Mouse (Mus musculus) hindbrain, postnatal 0 days (tissue): ENCODE measurements at regions not wholly inside any gene's neighbourhood (a gene's known extent, or its start where the extent isn't known, plus 50 kb on each side); places are given as distances from the start of the nearest gene placed in this dataset.
A peak's percentile ranks its signal among the peaks of the same experiment; 100 is the strongest.
"Not testable (repeated sequence)": the region's sequence is repeated elsewhere in the genome, so short reads cannot be mapped to it uniquely, and the experiment has no call there.

Experiments
- ATAC-seq: fragments of 200-750 bp; cut with Nextera tagmentation; 2 replicates; pipeline ENCODE4 v1.8.0; 2017; ENCODE audit warnings: mild to moderate bottlenecking, moderate TSS enrichment, moderate library complexity
- DNase-seq: peaks from one replicate; pipeline ENCODE4 v3.0.0-alpha.2; 2015; ENCODE audit warnings: low spot score
- H3K27ac ChIP-seq: fragments of 300-500 bp; sonication (generic); 2 replicates; pipeline ENCODE4 v1.5.1; 2014; ENCODE audit warnings: mild to moderate bottlenecking
- H3K27me3 ChIP-seq: fragments of 300-500 bp; sonication (generic); 2 replicates; pipeline ENCODE4 v1.6.1; 2014; ENCODE audit warnings: low read length, mixed read lengths; ENCODE audit not compliant: insufficient read depth
- H3K36me3 ChIP-seq: fragments of 300-500 bp; sonication (generic); 2 replicates; pipeline ENCODE4 v1.6.1; 2014; ENCODE audit warnings: low read length, mixed read lengths; ENCODE audit not compliant: insufficient read depth
- H3K4me1 ChIP-seq: fragments of 300-500 bp; sonication (generic); 2 replicates; pipeline ENCODE4 v1.6.1; 2014; ENCODE audit warnings: antibody characterized with exemption, low read length, mixed read lengths; ENCODE audit not compliant: insufficient read depth
- H3K4me2 ChIP-seq: fragments of 300-500 bp; sonication (generic); 2 replicates; pipeline ENCODE4 v1.6.1; 2014; ENCODE audit warnings: low read depth, mild to moderate bottlenecking, low read length, moderate library complexity, mixed read lengths
- H3K4me3 ChIP-seq: fragments of 300-500 bp; sonication (generic); 2 replicates; pipeline ENCODE4 v1.5.1; 2014; ENCODE audit warnings: low read length
- H3K9ac ChIP-seq: fragments of 300-500 bp; sonication (generic); replicated peaks from 2 replicates; pipeline ENCODE4 v1.6.1; 2014; ENCODE audit warnings: mild to moderate bottlenecking, low read length, moderate library complexity, mixed read lengths
- H3K9me3 ChIP-seq: fragments of 300-500 bp; sonication (generic); 2 replicates; pipeline ENCODE4 v1.6.1; 2016; ENCODE audit warnings: low read length, mixed read lengths
- CTCF ChIP-seq: IDR thresholded peaks from 2 replicates; pipeline ENCODE4 v1.5.1; 2016; ENCODE audit warnings: antibody characterized with exemption, control low read depth, low read depth
- WGBS: fragments of 180-500 bp; shearing (Covaris S2); extraction: QIAGEN DNeasy Blood & Tissue Kit; methylation state at CpG from one replicate; pipeline ENCODE4 v1.1.7; 2014; 5-methylcytosine and 5-hydroxymethylcytosine counted together

- not testable (repeated sequence) for DNase-seq, H3K4me3 ChIP-seq, H3K4me1 ChIP-seq, H3K4me2 ChIP-seq, H3K27me3 ChIP-seq, H3K36me3 ChIP-seq, H3K9ac ChIP-seq, ATAC-seq, H3K27ac ChIP-seq, H3K9me3 ChIP-seq
- WGBS: 91% methylated on average over 5 of the region's 5 CpGs
These were observed 63.2 kb downstream of the Hlx start for GRCm38 (mm10) chr1:184669173-184669572.

GRCm38 (mm10) chr1:184668428-184668827 is 64.0 kb downstream of the Hlx start:
- ATAC-seq (no peak), DNase-seq (no peak)
- Histone ChIP-seq H3K27ac (no peak overlapping the region), H3K4me2 (no peak overlapping the region), H3K9ac (no peak overlapping the region), H3K36me3 (no peaks in the 10 kb centered on the region), H3K27me3 (no peaks in the 10 kb centered on the region), H3K4me3 (no peak overlapping the region), H3K4me1 (no peaks in the 10 kb centered on the region), H3K9me3 (no peaks in the 10 kb centered on the region)
- no peak for TF ChIP-seq CTCF
- 63% methylated on average over 1 of the region's 1 CpGs for WGBS

- ATAC-seq (no peak), DNase-seq (no peak)
These were observed 64.4 kb downstream of the Hlx start for GRCm38 (mm10) chr1:184668022-184668421.

GRCm38 (mm10) chr1:184665243-184665642 is 67.2 kb downstream of the Hlx start:
- Histone ChIP-seq H3K4me3 (no peak overlapping the region), H3K9me3 (no peaks in the 10 kb centered on the region), H3K27me3 (no peaks in the 10 kb centered on the region), H3K27ac (no peak overlapping the region), H3K4me2 (no peak overlapping the region), H3K4me1 (no peaks in the 10 kb centered on the region), H3K9ac (no peak overlapping the region), H3K36me3 (no peaks in the 10 kb centered on the region)
- no peak for TF ChIP-seq CTCF
- ATAC-seq: no peak
- WGBS: 74% methylated on average over 12 of the region's 12 CpGs
- no peak for DNase-seq

More at GRCm38 (mm10) chr1:184668022-184668421, 64.4 kb downstream of the Hlx start:
- H3K27ac ChIP-seq: no peak overlapping the region
- no peaks in the 10 kb centered on the region for H3K4me1 ChIP-seq
- H3K9me3 ChIP-seq: no peaks in the 10 kb centered on the region
- 53% methylated on average over 2 of the region's 2 CpGs for WGBS
- no peak overlapping the region for H3K9ac ChIP-seq
- no peak overlapping the region for H3K4me3 ChIP-seq
- no peak for TF ChIP-seq CTCF
- H3K4me2 ChIP-seq: no peak overlapping the region
- H3K27me3 ChIP-seq: no peaks in the 10 kb centered on the region
- H3K36me3 ChIP-seq: no peaks in the 10 kb centered on the region

GRCm38 (mm10) chr1:184664098-184664375 is 68.4 kb downstream of the Hlx start:
- H3K9me3 ChIP-seq: no peaks in the 10 kb centered on the region
- no peaks in the 10 kb centered on the region for H3K4me1 ChIP-seq
- peak overlapping the region; percentile 18; the same call in 1 of the 2 replicates for H3K4me2 ChIP-seq
- ATAC-seq (0 out of 2 replicates have a peak, but pooled peaks have one; percentile 12), DNase-seq (no peak)
- WGBS: 54% methylated on average over 5 of the region's 5 CpGs
- no peaks in the 10 kb centered on the region for H3K27me3 ChIP-seq
- H3K9ac ChIP-seq: no peak overlapping the region
- H3K27ac ChIP-seq: no peak overlapping the region
- TF ChIP-seq CTCF: no peak
- no peaks in the 10 kb centered on the region for H3K36me3 ChIP-seq
- H3K4me3 ChIP-seq: no peak overlapping the region

- no peak for TF ChIP-seq CTCF
- H3K36me3 ChIP-seq: no peaks in the 10 kb centered on the region
- H3K4me2 ChIP-seq: peak overlapping the region; percentile 18; the same call in 1 of the 2 replicates
- ATAC-seq (0 out of 2 replicates have a peak, but pooled peaks have one; percentile 21), DNase-seq (peak; percentile 25)
- WGBS: 53% methylated on average over 14 of the region's 14 CpGs
- H3K9me3 ChIP-seq: no peaks in the 10 kb centered on the region
- H3K4me3 ChIP-seq: no peak overlapping the region
- no peak overlapping the region for H3K9ac ChIP-seq
- H3K27ac ChIP-seq: no peak overlapping the region
- no peaks in the 10 kb centered on the region for H3K27me3 ChIP-seq
- H3K4me1 ChIP-seq: no peaks in the 10 kb centered on the region
These were observed 68.9 kb downstream of the Hlx start for GRCm38 (mm10) chr1:184663300-184664097.

- ATAC-seq (no peak), DNase-seq (no peak)
- H3K4me3 ChIP-seq: no peak overlapping the region
- no peaks in the 10 kb centered on the region for H3K36me3 ChIP-seq
- no peak for TF ChIP-seq CTCF
- 84% methylated on average over 4 of the region's 4 CpGs for WGBS
- no peak overlapping the region for H3K4me2 ChIP-seq
- H3K4me1 ChIP-seq: no peaks in the 10 kb centered on the region
- no peak overlapping the region for H3K27ac ChIP-seq
- no peaks in the 10 kb centered on the region for H3K27me3 ChIP-seq
- H3K9ac ChIP-seq: no peak overlapping the region
- H3K9me3 ChIP-seq: 0 out of 2 replicates have a peak, but pooled peaks cover 5% of the 10 kb centered on the region
These were observed 81.8 kb downstream of the Hlx start for GRCm38 (mm10) chr1:184650541-184651105.
